Mouse (Mus musculus): ENCODE results near the gene Gm12184.
A peak's percentile ranks its signal among the peaks of the same experiment; 100 is the strongest.

The Gm12184 gene

DNA sequence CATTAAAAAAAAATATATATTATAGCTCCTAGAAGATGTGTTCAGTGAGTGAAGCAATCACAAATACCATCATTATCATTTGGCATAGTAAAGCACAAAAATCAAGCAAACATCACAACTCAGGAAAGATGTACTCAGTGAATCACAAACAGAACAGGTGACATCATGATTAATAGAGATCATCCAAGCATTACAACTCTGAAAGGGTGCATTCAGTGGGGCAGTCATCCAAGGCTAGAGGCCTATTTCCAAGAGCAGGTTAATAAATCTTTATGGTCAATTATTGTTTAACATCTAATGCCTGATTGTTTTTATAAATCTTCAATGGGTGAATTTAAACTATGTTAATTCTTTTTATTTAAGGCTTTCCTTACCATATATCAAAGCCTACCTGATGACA lies 14.3 kb upstream of the Gm12184 start:
- Histone ChIP-seq H3K27me3 (ENCODE audit: insufficient read depth, low read length) (peaks cover 45% of the 10 kb centered on the region), H3K4me3 (replicated peaks; ENCODE audit: low read length) (no peak overlapping the region), H3K9me3 (ENCODE audit: low read length) (no peaks in the 10 kb centered on the region), H3K36me3 (ENCODE audit: insufficient read depth, low read length) (no peaks in the 10 kb centered on the region), H3K4me1 (replicated peaks; ENCODE audit: low read depth, low read length) (peaks cover 49% of the 10 kb centered on the region)
- no peak for TF ChIP-seq CTCF (conservative IDR thresholded peaks at IDR 0.05; ENCODE audit: low read length)
- TF ChIP-seq POU5F1 (IDR thresholded peaks at IDR 0.05; ENCODE audit: borderline replicate concordance, low read length): no peak
- no peak for TF ChIP-seq NANOG (IDR thresholded peaks at IDR 0.05; ENCODE audit: borderline replicate concordance, low read length)

DNA sequence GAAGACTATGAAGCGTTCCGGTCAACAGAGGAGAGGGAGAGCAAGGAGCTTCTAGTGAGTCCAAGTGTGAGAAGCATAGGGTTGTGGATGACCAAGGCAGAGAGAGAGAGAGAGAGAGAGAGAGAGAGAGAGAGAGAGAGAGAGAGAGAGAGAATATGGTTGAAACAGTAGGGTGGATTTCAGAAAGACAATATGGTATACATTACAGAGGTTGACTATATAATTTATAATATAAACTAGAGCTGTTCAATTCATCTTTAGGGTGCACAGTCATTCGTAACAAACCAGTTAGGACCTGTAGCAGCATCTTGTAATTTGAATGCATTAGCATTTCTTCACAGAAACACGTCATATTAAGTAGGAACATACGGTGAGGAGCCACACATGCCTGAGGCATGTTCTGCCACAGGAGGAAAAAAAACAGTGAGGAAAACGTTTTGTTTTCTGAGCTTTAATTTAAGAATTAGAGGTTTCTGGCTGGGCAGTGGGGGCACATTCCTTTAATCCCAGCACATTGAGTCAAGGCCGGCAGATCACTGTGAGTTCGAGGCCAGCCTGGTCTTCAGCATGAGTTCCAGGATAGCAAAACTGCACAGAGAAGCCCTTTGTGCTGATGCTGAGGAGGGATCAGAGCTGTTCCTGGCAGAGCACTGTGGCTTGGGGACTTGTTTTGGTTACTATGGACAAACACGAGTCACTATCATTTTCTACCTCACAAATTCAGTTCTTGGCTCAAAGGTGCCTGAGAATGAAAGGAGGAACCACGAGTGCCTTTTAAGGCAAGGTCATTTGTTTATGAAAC lies 12.6 kb upstream of the Gm12184 start:
- Histone ChIP-seq H3K9me3 (ENCODE audit: low read length) (no peaks in the 10 kb centered on the region), H3K4me1 (replicated peaks; ENCODE audit: low read depth, low read length) (peaks cover 52% of the 10 kb centered on the region), H3K27me3 (ENCODE audit: insufficient read depth, low read length) (peaks cover 45% of the 10 kb centered on the region), H3K4me3 (replicated peaks; ENCODE audit: low read length) (peak overlapping the region; percentile 88), H3K36me3 (ENCODE audit: insufficient read depth, low read length) (no peaks in the 10 kb centered on the region)
- TF ChIP-seq NANOG (IDR thresholded peaks at IDR 0.05; ENCODE audit: borderline replicate concordance, low read length) (no peak), POU5F1 (IDR thresholded peaks at IDR 0.05; ENCODE audit: borderline replicate concordance, low read length) (no peak), CTCF (conservative IDR thresholded peaks at IDR 0.05; ENCODE audit: low read length) (no peak)

DNA sequence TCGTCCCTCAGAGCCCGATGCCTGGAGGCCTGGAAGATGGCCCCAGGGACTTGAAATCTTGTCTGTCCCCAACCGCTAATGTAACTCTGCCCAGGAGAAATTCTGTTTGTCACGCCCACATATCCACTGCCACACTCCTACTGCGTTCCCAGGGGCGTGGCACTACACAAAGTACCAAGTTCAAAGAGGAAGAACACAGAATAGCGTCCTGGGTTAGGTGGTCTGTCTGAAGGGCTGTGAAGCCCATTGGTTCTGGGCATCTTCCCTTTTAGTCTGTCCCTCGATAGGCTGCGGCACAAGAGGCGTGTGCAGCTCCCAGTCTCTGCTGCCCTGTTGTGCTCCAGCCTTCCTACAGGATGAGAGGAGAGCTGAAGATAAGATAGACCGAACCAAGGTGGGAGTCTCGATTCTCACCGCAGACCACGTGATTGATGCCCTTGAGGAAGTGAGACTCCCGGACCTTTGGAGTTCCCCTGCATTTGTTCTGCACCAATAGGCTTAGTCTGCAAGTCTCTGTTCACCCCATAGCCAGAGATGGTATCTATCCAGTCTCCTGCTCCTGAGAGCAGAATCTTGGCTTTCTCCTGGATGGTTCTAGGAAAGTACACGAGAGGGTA lies 11.8 kb upstream of the Gm12184 start:
- peaks cover 52% of the 10 kb centered on the region for H3K4me1 ChIP-seq (replicated peaks; ENCODE audit: low read depth, low read length)
- H3K27me3 ChIP-seq (ENCODE audit: insufficient read depth, low read length): peaks cover 45% of the 10 kb centered on the region
- H3K4me3 ChIP-seq (replicated peaks; ENCODE audit: low read length): peak overlapping the region; percentile 88
- TF ChIP-seq CTCF (conservative IDR thresholded peaks at IDR 0.05; ENCODE audit: low read length): no peak
- H3K36me3 ChIP-seq (ENCODE audit: insufficient read depth, low read length): no peaks in the 10 kb centered on the region
- H3K9me3 ChIP-seq (ENCODE audit: low read length): no peaks in the 10 kb centered on the region

DNA sequence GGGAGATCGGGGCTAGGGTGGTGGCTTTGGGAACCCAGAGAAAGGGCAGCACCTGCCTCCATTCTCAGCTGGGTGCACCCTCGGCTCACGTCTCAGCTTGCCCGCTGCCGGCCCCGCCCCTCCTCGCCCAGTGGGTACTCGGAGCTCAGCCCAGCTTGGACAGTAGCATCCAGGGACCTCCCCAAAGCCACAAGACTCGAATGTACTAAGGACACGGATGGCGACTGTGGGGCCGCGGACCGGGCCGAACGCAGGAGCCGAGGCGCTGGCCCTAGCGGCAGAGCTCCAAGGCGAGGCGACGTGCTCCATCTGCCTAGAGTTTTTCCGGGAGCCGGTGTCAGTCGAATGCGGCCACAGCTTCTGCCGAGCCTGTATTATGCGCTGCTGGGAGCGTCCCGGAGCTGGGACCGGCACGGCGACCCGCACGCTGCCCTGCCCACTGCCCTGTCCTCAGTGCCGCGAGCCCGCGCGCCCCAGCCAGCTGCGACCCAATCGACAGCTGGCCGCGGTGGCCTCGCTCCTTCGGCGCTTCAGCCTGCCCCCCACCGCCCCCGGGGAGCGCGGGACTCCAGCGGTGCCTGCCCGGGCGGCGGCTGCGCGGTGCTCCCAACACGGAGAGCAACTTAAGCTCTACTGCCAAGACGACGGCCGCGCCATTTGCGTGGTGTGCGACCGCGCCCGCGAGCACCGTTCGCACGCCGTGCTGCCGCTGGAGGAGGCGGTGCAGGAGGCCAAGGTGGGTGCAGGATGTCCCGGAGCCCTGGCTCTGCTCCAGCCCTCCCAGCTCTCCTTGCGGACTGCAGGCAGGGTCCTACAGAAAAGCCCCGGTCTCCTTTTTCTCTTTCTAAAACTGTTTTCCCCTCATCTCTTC lies 11.1 kb upstream of the Gm12184 start:
- H3K4me3 ChIP-seq (replicated peaks; ENCODE audit: low read length): peak overlapping the region; percentile 88
- H3K9me3 ChIP-seq (ENCODE audit: low read length): no peaks in the 10 kb centered on the region
- no peak for TF ChIP-seq NANOG (IDR thresholded peaks at IDR 0.05; ENCODE audit: borderline replicate concordance, low read length)
- no peak for TF ChIP-seq POU5F1 (IDR thresholded peaks at IDR 0.05; ENCODE audit: borderline replicate concordance, low read length)
- TF ChIP-seq CTCF (conservative IDR thresholded peaks at IDR 0.05; ENCODE audit: low read length): no peak
- no peaks in the 10 kb centered on the region for H3K36me3 ChIP-seq (ENCODE audit: insufficient read depth, low read length)
- peaks cover 52% of the 10 kb centered on the region for H3K4me1 ChIP-seq (replicated peaks; ENCODE audit: low read depth, low read length)
- peaks cover 44% of the 10 kb centered on the region for H3K27me3 ChIP-seq (ENCODE audit: insufficient read depth, low read length)

DNA sequence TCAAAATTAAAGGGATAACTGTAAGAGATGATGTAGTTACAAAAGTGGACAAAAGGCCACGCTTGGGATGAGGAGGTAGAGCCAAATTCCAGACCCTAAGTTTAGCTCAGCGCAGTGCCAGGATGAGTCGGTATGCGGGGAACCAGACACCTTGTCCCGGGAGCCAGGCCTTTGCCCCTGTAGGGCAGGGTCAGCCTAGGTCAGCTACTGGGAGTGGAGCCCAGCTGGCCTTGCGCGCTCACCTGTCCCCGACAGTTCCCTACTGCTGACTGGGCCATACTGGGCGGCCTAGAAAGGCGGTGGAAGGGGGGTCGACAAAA lies 10.5 kb upstream of the Gm12184 start:
- peaks cover 42% of the 10 kb centered on the region for H3K27me3 ChIP-seq (ENCODE audit: insufficient read depth, low read length)
- H3K4me3 ChIP-seq (replicated peaks; ENCODE audit: low read length): peak overlapping the region; percentile 88
- H3K9me3 ChIP-seq (ENCODE audit: low read length): no peaks in the 10 kb centered on the region
- H3K4me1 ChIP-seq (replicated peaks; ENCODE audit: low read depth, low read length): peaks cover 52% of the 10 kb centered on the region
- TF ChIP-seq NANOG (IDR thresholded peaks at IDR 0.05; ENCODE audit: borderline replicate concordance, low read length) (no peak), CTCF (conservative IDR thresholded peaks at IDR 0.05; ENCODE audit: low read length) (no peak), POU5F1 (IDR thresholded peaks at IDR 0.05; ENCODE audit: borderline replicate concordance, low read length) (no peak)
- no peaks in the 10 kb centered on the region for H3K36me3 ChIP-seq (ENCODE audit: insufficient read depth, low read length)

DNA sequence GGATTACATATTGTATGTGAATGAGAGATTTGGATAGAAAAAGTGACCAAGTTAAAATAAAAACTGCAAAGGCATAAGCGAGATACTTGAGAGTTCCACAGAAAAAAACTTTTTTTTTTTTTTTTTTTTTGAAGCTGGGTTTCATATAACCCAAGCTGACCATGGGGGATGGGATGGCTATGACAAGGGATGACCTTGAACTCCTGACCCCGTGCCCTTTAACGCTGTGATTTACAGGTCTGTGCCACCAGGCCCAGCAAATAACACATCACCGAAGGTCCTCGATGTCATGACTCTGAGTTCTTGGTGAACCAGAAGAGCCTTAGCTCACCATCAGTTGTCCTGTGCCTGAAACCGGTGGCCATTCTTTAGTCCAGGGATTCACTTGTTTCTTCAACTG lies 9.5 kb upstream of the Gm12184 start:
- TF ChIP-seq NANOG (IDR thresholded peaks at IDR 0.05; ENCODE audit: borderline replicate concordance, low read length): no peak
- TF ChIP-seq CTCF (conservative IDR thresholded peaks at IDR 0.05; ENCODE audit: low read length): no peak
- no peak for TF ChIP-seq POU5F1 (IDR thresholded peaks at IDR 0.05; ENCODE audit: borderline replicate concordance, low read length)
- H3K4me1 ChIP-seq (replicated peaks; ENCODE audit: low read depth, low read length): peaks cover 52% of the 10 kb centered on the region

DNA sequence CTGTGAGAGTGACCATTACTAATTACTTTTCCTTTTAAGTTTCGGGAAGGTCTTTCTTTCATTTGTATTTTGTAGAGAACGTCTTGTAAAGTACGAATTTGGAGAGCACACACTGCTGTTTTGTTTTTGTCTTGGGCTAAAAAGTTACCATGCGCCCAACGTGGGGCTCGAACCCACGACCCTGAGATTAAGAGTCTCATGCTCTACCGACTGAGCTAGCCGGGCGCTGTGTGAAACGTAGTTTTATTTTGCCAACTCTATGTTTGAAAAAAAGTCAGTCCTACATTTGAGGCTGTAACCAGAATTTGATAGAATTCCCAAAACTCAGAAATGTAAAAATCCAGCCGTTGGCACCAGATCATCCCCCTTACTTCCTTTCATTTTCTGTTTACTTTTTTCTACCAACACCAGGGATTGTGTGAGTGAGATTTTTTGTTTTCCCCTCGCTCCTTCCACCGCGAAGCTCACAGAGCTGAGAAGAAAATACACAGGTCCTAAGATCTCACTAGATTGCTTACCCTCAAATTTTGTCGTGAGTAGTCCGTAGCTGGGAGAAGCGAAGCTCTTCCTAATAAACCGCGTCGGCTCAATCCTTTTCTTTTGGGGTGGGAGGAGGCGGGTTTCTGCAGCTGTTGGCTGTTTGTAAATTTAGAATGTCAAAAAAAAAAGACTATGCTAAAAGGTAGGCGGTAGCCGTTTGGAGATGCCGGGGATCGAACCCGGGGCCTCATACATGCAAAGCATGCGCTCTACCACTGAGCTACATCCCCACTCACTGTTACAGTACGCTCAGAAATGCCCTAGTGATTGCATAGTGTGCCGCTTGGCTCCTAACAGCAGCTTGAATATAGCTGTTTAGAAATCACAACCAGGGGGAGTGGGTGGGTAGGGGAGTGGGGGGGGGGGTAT lies 7.5 kb upstream of the Gm12184 start:
- Histone ChIP-seq H3K36me3 (ENCODE audit: insufficient read depth, low read length) (no peaks in the 10 kb centered on the region), H3K4me1 (replicated peaks; ENCODE audit: low read depth, low read length) (peaks cover 43% of the 10 kb centered on the region), H3K27me3 (ENCODE audit: insufficient read depth, low read length) (peaks cover 27% of the 10 kb centered on the region), H3K4me3 (replicated peaks; ENCODE audit: low read length) (peak overlapping the region; percentile 85), H3K9me3 (ENCODE audit: low read length) (no peaks in the 10 kb centered on the region)
- no peak for TF ChIP-seq POU5F1 (IDR thresholded peaks at IDR 0.05; ENCODE audit: borderline replicate concordance, low read length)

More for the DNA sequence above, 9.5 kb upstream of the Gm12184 start:
- H3K9me3 ChIP-seq (ENCODE audit: low read length): no peaks in the 10 kb centered on the region
- H3K36me3 ChIP-seq (ENCODE audit: insufficient read depth, low read length): no peaks in the 10 kb centered on the region
- no peak overlapping the region for H3K4me3 ChIP-seq (replicated peaks; ENCODE audit: low read length)
- H3K27me3 ChIP-seq (ENCODE audit: insufficient read depth, low read length): peaks cover 42% of the 10 kb centered on the region
